Mouse (Mus musculus) olfactory bulb, adult 2 months (tissue): ENCODE results near the gene 4930558K02Rik. TPM values are rescaled to one million over a fixed set of nuclear protein-coding genes. Genes with fewer than 3 reads are reported as not detected.

Experiments
- H3K27ac ChIP-seq: fragments of 200-500 bp; 2 replicates; pipeline ENCODE4 v1.5.1; 2012; ENCODE audit warnings: low read depth, low read length; ENCODE audit not compliant: insufficient read depth
- H3K4me1 ChIP-seq: fragments of 200-500 bp; 2 replicates; pipeline ENCODE4 v1.6.1; 2012; ENCODE audit warnings: low read length; ENCODE audit not compliant: control insufficient read depth, insufficient read depth
- H3K4me3 ChIP-seq: fragments of 200-500 bp; 2 replicates; pipeline ENCODE4 v1.5.1; 2012; ENCODE audit warnings: mild to moderate bottlenecking, low read depth, low read length, moderate library complexity; ENCODE audit not compliant: insufficient read depth
- CTCF ChIP-seq: fragments of 200-500 bp; IDR thresholded peaks from 2 replicates; pipeline ENCODE4 v1.5.1; 2012; ENCODE audit warnings: low read depth, mild to moderate bottlenecking, low read length, moderate library complexity; ENCODE audit not compliant: insufficient read depth
- POLR2A ChIP-seq: fragments of 200-500 bp; IDR thresholded peaks from 2 replicates; pipeline ENCODE4 v1.6.1; 2012; ENCODE audit warnings: mild to moderate bottlenecking, low read depth, low read length, moderate library complexity; ENCODE audit not compliant: insufficient read depth
- WGBS: fragments of 180-500 bp; shearing (Covaris S2); methylation state at CpG from one replicate; pipeline ENCODE4 v1.1.7; 2018; 5-methylcytosine and 5-hydroxymethylcytosine counted together
- polyA plus RNA-seq: library from polyadenylated mRNA; stranded (reverse); fragments of >200 nt; gene quantifications from 2 replicates; pipeline ENCODE4 v1.2.4, GENCODE M21; 2012; ENCODE audit warnings: low replicate concordance; ENCODE audit not compliant: missing spikeins, insufficient read depth, insufficient read length

The 4930558K02Rik gene
- polyA plus RNA-seq, 1 experiment = not detected

- WGBS = 85% methylated on average over 8 of the region's 8 CpGs
- H3K4me1 ChIP-seq = no peaks in the 10 kb centered on the region
- no peak overlapping the region for H3K27ac ChIP-seq
- TF ChIP-seq POLR2A (no peak), CTCF (no peak)
- H3K4me3 ChIP-seq = no peak overlapping the region
Observed at GRCm38 (mm10) chr1:161897235-161897634, 82.2 kb downstream of the 4930558K02Rik start.

- no peak overlapping the region for H3K4me3 ChIP-seq
- WGBS = 70% methylated on average over 10 of the region's 10 CpGs
- TF ChIP-seq CTCF (no peak), POLR2A (no peak)
Observed at GRCm38 (mm10) chr1:161896130-161896529, 83.3 kb downstream of the 4930558K02Rik start.

GRCm38 (mm10) chr1:161895014-161895413 lies 84.4 kb downstream of the 4930558K02Rik start:
- no peak overlapping the region for H3K27ac ChIP-seq
- WGBS = 95% methylated on average over 3 of the region's 3 CpGs
- no peak overlapping the region for H3K4me3 ChIP-seq
- no peak for TF ChIP-seq POLR2A
- no peak for TF ChIP-seq CTCF
- no peaks in the 10 kb centered on the region for H3K4me1 ChIP-seq

More at GRCm38 (mm10) chr1:161896130-161896529, 83.3 kb downstream of the 4930558K02Rik start:
- no peak overlapping the region for H3K27ac ChIP-seq
- H3K4me1 ChIP-seq = no peaks in the 10 kb centered on the region

- Histone ChIP-seq H3K27ac (no peak overlapping the region), H3K4me3 (no peak overlapping the region), H3K4me1 (no peaks in the 10 kb centered on the region)
- WGBS = 73% methylated on average over 2 of the region's 2 CpGs
- TF ChIP-seq CTCF (no peak), POLR2A (no peak)
Observed at GRCm38 (mm10) chr1:161894553-161894952, 84.9 kb downstream of the 4930558K02Rik start.

- Histone ChIP-seq H3K4me3 (no peak overlapping the region), H3K27ac (no peak overlapping the region), H3K4me1 (no peaks in the 10 kb centered on the region)
- TF ChIP-seq CTCF = no peak
- no peak for TF ChIP-seq POLR2A
- WGBS = 89% methylated on average over 2 of the region's 2 CpGs
Observed at GRCm38 (mm10) chr1:161894126-161894525, 85.3 kb downstream of the 4930558K02Rik start.

Other genes starting within 250 kb of the 4930558K02Rik start
- not detected in 2 replicates for gene Fasl, start 191.1 kb downstream of the 4930558K02Rik start, polyA plus RNA-seq
- gene Suco, start 103.0 kb downstream of the 4930558K02Rik start, polyA plus RNA-seq = 72.2 TPM in 1 of 2 replicates, not detected in the other
- not detected in 2 replicates for gene Pigc, start 10.4 kb downstream of the 4930558K02Rik start, polyA plus RNA-seq